Mouse (Mus musculus) heart, embryonic 12.5 days (tissue): Measurements from ENCODE around the gene Zfp398. TPM values are rescaled to one million over a fixed set of nuclear protein-coding genes. Genes with fewer than 3 reads are reported as not detected.

Experiments
- ATAC-seq: fragments of 200-750 bp; cut with Nextera tagmentation; 2 replicates; pipeline ENCODE4 v1.8.0; 2017; ENCODE audit warnings: moderate TSS enrichment, moderate library complexity; ENCODE audit not compliant: insufficient number of reproducible peaks, low FRiP score
- H3K27ac ChIP-seq: fragments of 300-500 bp; sonication (generic); 2 replicates; pipeline ENCODE4 v1.5.1; 2016; ENCODE audit warnings: mild to moderate bottlenecking, moderate library complexity; ENCODE audit not compliant: poor library complexity, severe bottlenecking
- H3K27me3 ChIP-seq: fragments of 300-500 bp; sonication (generic); replicated peaks from 2 replicates; pipeline ENCODE4 v1.6.1; 2016; ENCODE audit warnings: mild to moderate bottlenecking, moderate library complexity
- H3K36me3 ChIP-seq: fragments of 300-500 bp; sonication (generic); 2 replicates; pipeline ENCODE4 v1.6.1; 2016; ENCODE audit warnings: mild to moderate bottlenecking, moderate library complexity
- H3K4me1 ChIP-seq: fragments of 300-500 bp; sonication (generic); replicated peaks from 2 replicates; pipeline ENCODE4 v1.6.1; 2016; ENCODE audit warnings: mild to moderate bottlenecking
- H3K4me2 ChIP-seq: fragments of 300-500 bp; sonication (generic); 2 replicates; pipeline ENCODE4 v1.6.1; 2016; ENCODE audit warnings: mild to moderate bottlenecking, moderate library complexity
- H3K4me3 ChIP-seq: fragments of 300-500 bp; sonication (generic); 2 replicates; pipeline ENCODE4 v1.5.1; 2016; ENCODE audit warnings: mild to moderate bottlenecking
- H3K9ac ChIP-seq: fragments of 300-500 bp; sonication (generic); 2 replicates; pipeline ENCODE4 v1.6.1; 2016; ENCODE audit warnings: mild to moderate bottlenecking, moderate library complexity
- H3K9me3 ChIP-seq: fragments of 300-500 bp; sonication (generic); replicated peaks from 2 replicates; pipeline ENCODE4 v1.6.1; 2016; ENCODE audit warnings: mild to moderate bottlenecking, moderate library complexity
- whole genome bisulfite sequencing: fragments of 180-500 bp; shearing (Covaris S2); methylation state at CpG from one replicate; pipeline ENCODE4 v1.1.7; 2016; 5-methylcytosine and 5-hydroxymethylcytosine counted together
- polyA plus RNA-seq: library from polyadenylated mRNA; unstranded; fragments of >200 nt; fragmentation: Nextera tagmentation; extraction: Ambion mirVana; gene quantifications from 2 replicates; pipeline ENCODE4 v1.2.1, GENCODE M21; 2016

The Zfp398 gene
- polyA plus RNA-seq, 1 experiment from 2014 or later, result 4.7 TPM

DNA sequence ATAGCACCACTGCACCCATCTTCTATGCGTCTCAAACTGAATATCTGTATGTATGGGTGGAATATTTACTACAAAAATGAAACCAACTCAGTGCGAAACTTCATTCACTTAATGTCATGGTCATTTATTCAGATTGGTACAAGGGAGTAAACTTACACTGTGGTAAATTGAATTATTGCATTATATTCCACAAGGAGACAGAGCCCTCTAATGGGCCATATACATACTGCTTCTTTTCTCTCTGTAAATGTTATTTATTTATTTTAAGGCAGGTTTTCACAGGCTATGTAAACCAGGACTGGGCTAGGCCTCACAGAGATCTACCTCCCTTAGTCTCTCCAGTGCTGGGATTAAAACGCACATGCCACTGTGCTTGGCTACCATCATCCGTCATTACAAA, 8.0 kb upstream of the Zfp398 start:
- Histone ChIP-seq H3K27ac (no peak overlapping the region), H3K36me3 (no peaks in the 10 kb centered on the region; the same call in 1 of the 2 replicates), H3K9ac (no peak overlapping the region), H3K9me3 (no peaks in the 10 kb centered on the region), H3K4me1 (peaks cover 4% of the 10 kb centered on the region; the same call in 1 of the 2 replicates), H3K27me3 (no peaks in the 10 kb centered on the region), H3K4me2 (no peak overlapping the region), H3K4me3 (no peak overlapping the region)
- 92% methylated on average over 4 of the region's 4 CpGs for WGBS
- no peak for ATAC-seq

DNA sequence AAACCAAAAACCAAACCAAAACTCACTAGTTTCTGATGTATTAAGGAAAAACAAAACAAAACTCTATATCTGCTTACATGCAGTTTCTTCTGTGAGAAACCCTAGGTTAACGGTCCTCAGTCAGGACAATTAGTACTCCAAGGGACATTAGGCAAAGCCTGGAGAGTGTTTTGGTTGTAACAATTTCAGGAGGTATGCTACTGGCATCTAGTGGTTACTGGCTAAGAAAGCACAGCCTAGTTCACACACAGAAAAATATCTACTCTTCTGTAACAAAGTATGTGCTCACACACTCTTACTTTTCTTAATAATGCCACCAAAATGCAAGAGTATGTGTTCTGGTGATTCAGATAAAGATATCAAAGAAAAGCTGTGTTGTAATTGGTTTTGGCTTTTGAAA, 6.5 kb upstream of the Zfp398 start:
- H3K4me2 ChIP-seq, result no peak overlapping the region

DNA sequence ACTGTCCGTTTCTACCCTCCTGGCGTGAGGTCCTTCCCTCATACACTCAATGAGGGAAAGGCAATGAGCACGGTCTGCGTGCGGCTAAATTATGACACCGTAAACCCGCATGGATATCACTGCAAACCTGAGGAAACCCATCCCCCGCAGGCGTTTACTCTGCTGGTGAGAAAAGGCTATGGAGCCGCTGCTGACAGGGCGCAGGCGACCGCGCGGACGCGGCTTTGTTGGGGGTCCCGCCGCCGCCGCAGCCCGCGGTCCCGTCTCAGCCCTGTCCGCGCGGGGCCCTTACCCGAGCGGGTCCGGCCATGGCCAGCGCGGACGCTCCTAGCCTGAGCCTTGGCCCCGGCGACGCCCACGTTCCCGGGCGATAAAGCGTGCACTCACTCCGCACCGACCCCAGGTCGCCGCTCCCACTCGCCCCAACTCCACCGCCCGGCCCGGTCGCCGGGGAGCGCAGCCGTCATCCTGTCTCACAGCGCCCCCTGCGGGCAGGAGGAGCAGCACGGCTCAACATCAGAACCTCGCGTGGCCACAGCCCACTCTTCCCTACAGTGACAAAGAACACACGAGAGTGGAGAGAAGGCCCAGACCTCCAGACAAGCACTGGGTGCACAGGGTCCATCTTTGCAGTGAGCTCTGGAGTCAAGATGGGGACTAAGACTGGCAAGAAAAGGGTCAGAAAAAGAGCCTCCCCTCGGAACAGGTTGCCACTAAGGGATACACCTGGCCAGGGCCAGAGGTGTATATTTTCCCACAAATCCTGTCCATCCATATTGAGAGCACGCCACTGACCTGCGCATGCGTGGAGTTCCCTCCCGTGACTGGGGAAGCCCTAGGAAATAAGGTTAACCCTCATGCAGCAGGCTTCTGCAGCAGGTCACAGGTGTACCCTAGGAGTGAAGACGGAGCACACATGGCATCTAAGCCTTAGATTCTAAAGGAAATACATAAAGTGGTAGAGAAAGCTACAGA, 5.1 kb upstream of the Zfp398 start, which contains the start of gene Zfp786:
Gene Zfp786 (minus strand): TSS at position 764 of the 975 bp plus-strand sequence.
- Histone ChIP-seq H3K4me3 (peak within 1 kb of the TSS; percentile 77), H3K4me2 (peak within 1 kb of the TSS; percentile 72), H3K27me3 (no peaks in the 10 kb centered on the region), H3K4me1 (peaks cover 4% of the 10 kb centered on the region; the same call in 1 of the 2 replicates), H3K9me3 (no peaks in the 10 kb centered on the region), H3K27ac (no peak within 1 kb of the TSS), H3K36me3 (no peaks in the 10 kb centered on the region), H3K9ac (peak within 1 kb of the TSS; percentile 84)
- WGBS, result 2% methylated on average over 64 of the region's 64 CpGs
- ATAC-seq, result peak; percentile 91

More for the DNA sequence above, 6.5 kb upstream of the Zfp398 start:
- ATAC-seq, result no peak
- H3K27ac ChIP-seq, result no peak overlapping the region
- no peaks in the 10 kb centered on the region; the same call in 1 of the 2 replicates for H3K36me3 ChIP-seq
- peaks cover 4% of the 10 kb centered on the region; the same call in 1 of the 2 replicates for H3K4me1 ChIP-seq
- no peaks in the 10 kb centered on the region for H3K9me3 ChIP-seq
- no peaks in the 10 kb centered on the region for H3K27me3 ChIP-seq
- H3K9ac ChIP-seq, result no peak overlapping the region
- H3K4me3 ChIP-seq, result no peak overlapping the region
- 40% methylated on average over 1 of the region's 1 CpGs for WGBS

- no peak overlapping the region for H3K9ac ChIP-seq
- no peak overlapping the region for H3K4me2 ChIP-seq
- H3K27ac ChIP-seq, result no peak overlapping the region
- no peak overlapping the region for H3K4me3 ChIP-seq
- no peaks in the 10 kb centered on the region for H3K36me3 ChIP-seq
- WGBS, result 75% methylated on average over 1 of the region's 1 CpGs
- H3K9me3 ChIP-seq, result no peaks in the 10 kb centered on the region
- ATAC-seq, result no peak
- no peaks in the 10 kb centered on the region for H3K27me3 ChIP-seq
- peaks cover 11% of the 10 kb centered on the region for H3K4me1 ChIP-seq
Observed at GRCm38 (mm10) chr6:47832220-47832619, 3.2 kb upstream of the Zfp398 start.

DNA sequence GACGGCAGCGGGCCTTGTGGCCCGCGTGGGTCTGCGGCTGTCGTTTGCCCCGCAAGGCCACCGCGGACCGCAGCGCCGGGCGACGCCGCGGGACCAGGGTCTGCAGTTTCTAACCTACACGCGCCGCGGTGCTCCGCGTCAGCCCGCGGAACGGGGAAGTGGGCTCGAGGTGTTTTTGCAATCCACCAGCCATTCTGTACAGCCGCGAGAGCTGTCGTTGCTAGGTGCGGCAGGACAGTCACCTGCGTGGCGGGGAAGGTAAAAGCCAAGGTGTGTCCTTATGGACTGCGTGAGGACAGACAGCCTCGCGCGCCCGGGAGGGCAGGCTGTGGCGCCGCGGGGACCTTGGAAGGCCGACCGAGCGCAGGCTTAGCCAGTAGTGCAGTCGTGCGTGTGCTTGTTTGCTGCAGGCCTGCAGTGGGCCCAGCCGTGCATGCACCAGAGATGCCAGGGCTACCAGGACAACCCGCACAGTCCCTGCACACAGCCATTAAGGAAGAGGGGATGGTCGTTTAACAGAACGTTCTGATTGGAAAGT, 592 bp downstream of the Zfp398 start:
- peaks cover 7% of the 10 kb centered on the region for H3K36me3 ChIP-seq
- H3K27me3 ChIP-seq, result peaks cover 3% of the 10 kb centered on the region; the same call in 1 of the 2 replicates
- ATAC-seq, result peak; percentile 75
- under 1% methylated on average over 49 of the region's 49 CpGs for WGBS
- peak overlapping the region; percentile 90 for H3K4me2 ChIP-seq
- peak overlapping the region; percentile 91 for H3K4me3 ChIP-seq
- peaks cover 13% of the 10 kb centered on the region for H3K4me1 ChIP-seq
- peak overlapping the region; percentile 86 for H3K27ac ChIP-seq
- peak overlapping the region; percentile 92 for H3K9ac ChIP-seq
- H3K9me3 ChIP-seq, result no peaks in the 10 kb centered on the region

DNA sequence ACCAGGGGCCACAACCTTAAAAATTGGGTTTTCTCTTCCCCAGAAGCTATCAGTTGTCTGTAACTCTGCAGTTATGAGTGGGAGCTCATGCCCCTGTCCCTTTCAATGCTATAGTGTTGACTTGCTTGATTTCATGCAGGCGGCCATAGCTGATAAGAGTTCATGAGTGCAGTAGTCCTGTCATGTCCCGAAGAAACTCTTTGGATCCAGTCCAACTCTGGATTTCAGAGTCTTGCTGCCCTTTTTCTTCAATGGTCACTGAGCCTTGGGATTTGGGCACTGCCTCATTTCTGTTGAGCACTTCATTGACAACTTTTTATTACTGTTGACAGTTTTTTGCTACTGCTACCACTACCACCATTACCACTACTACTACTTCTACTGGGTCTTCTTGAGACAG, 2.2 kb downstream of the Zfp398 start:
- Histone ChIP-seq H3K9ac (no peak overlapping the region), H3K4me3 (no peak overlapping the region), H3K27ac (no peak overlapping the region), H3K36me3 (peaks cover 7% of the 10 kb centered on the region), H3K4me2 (no peak overlapping the region), H3K9me3 (no peaks in the 10 kb centered on the region), H3K4me1 (peaks cover 13% of the 10 kb centered on the region), H3K27me3 (peaks cover 3% of the 10 kb centered on the region; the same call in 1 of the 2 replicates)
- ATAC-seq, result no peak
- 16% methylated on average over 2 of the region's 2 CpGs for WGBS

DNA sequence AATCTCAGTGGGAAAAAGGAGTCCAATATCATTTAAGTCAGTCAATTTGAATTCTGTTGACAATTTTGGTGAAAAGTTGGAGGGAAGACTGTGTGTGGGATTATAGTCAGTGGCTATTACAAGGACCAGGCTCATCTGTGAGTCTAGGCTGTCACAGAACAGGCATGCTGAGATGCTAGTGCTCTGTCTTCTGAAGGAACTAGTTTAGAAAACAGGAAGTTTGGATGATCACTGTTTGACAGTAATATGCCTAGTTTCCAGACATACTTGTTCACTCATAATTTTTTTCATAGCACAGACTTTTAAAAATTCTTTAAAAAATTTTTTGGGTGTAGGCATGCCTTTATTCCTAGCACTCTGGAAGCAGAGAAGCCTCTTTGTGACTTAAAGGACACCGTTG, 5.6 kb downstream of the Zfp398 start:
- no peaks in the 10 kb centered on the region for H3K9me3 ChIP-seq
- no peak for ATAC-seq
- no peak overlapping the region for H3K9ac ChIP-seq
- no peak overlapping the region for H3K4me2 ChIP-seq
- WGBS, result 88% methylated on average over 1 of the region's 1 CpGs
- H3K4me3 ChIP-seq, result no peak overlapping the region
- H3K36me3 ChIP-seq, result peaks cover 7% of the 10 kb centered on the region
- H3K27ac ChIP-seq, result no peak overlapping the region
- H3K27me3 ChIP-seq, result peaks cover 3% of the 10 kb centered on the region; the same call in 1 of the 2 replicates
- H3K4me1 ChIP-seq, result peaks cover 13% of the 10 kb centered on the region

DNA sequence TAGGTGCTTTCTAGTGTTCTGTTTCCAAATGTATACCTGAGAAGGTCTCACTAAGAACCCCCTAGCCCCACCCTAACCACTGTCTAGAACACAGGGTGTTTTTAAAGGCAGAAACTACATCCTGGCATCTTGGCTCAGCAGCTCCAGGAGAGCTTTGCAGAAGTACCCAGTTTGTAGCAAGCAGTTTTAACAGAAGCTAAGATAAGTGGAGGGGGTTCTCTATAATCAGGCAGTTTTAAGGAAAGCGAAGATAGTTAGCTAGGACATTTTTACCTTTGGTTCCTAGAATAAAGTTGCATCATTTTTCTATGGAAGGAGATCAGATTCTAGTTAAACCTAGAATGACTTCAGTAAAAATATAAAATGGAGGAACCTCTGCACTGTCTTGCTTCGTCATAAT, 6.4 kb downstream of the Zfp398 start:
- H3K9me3 ChIP-seq, result no peaks in the 10 kb centered on the region
- peaks cover 3% of the 10 kb centered on the region; the same call in 1 of the 2 replicates for H3K27me3 ChIP-seq
- H3K9ac ChIP-seq, result no peak overlapping the region
- H3K27ac ChIP-seq, result no peak overlapping the region
- no peak overlapping the region for H3K4me2 ChIP-seq
- ATAC-seq, result no peak
- H3K4me1 ChIP-seq, result peaks cover 8% of the 10 kb centered on the region
- no peak overlapping the region for H3K4me3 ChIP-seq
- H3K36me3 ChIP-seq, result peaks cover 7% of the 10 kb centered on the region
- WGBS, result 84% methylated on average over 2 of the region's 2 CpGs

DNA sequence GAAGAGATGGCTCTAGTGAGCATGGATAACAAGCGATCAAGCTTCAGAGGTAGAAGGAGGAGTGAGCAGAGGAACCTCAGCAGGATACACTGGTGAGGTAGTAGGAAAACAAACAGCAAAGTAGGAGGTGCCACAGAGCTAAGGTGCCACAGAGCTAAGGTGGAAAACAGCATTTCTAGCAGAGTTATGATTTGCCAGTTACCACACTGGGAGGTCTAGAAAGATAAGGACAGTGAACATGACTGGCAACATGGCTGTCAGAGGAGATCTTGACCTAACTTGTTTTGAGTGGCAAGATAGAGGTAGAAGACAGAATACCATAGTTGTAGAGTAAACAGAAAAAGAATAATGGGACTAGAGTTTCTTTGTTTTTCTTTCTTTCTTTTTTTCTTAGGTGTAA, 6.9 kb downstream of the Zfp398 start:
- H3K4me3 ChIP-seq, result no peak overlapping the region
- 83% methylated on average over 1 of the region's 1 CpGs for WGBS
- no peak overlapping the region for H3K4me2 ChIP-seq
- no peak overlapping the region for H3K9ac ChIP-seq
- no peaks in the 10 kb centered on the region for H3K9me3 ChIP-seq
- ATAC-seq, result no peak
- H3K27me3 ChIP-seq, result peaks cover 3% of the 10 kb centered on the region; the same call in 1 of the 2 replicates
- H3K27ac ChIP-seq, result no peak overlapping the region
- H3K36me3 ChIP-seq, result peaks cover 7% of the 10 kb centered on the region
- H3K4me1 ChIP-seq, result peaks cover 6% of the 10 kb centered on the region

DNA sequence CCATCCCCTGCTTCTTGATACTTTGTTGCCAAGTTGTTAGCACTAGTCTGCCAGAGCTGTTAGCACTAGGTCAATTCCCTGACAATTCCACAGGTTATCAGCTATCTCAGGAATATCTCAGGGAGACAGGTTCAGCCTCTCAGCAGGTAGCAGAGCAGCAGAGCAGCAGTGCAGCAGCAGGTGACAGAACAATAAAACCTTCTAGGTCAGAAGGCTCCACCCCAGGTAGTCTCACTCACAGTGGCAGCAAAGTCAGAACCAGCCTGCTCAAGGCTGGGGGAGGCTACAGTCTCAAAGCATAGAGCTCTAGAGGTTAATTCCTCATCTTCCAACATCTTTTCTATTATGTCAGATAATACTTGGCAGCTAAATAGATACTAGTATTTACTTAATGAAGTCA, 10.3 kb downstream of the Zfp398 start:
- Histone ChIP-seq H3K27ac (no peak overlapping the region), H3K4me2 (no peak overlapping the region), H3K4me1 (no peaks in the 10 kb centered on the region), H3K9me3 (no peaks in the 10 kb centered on the region), H3K27me3 (no peaks in the 10 kb centered on the region), H3K9ac (no peak overlapping the region), H3K36me3 (peaks cover under 1% of the 10 kb centered on the region; the same call in 1 of the 2 replicates), H3K4me3 (no peak overlapping the region)
- ATAC-seq, result no peak

- WGBS, result 92% methylated on average over 6 of the region's 6 CpGs
- no peak for ATAC-seq
- H3K9me3 ChIP-seq, result no peaks in the 10 kb centered on the region
- no peak overlapping the region for H3K27ac ChIP-seq
- H3K36me3 ChIP-seq, result peaks cover 17% of the 10 kb centered on the region
- H3K9ac ChIP-seq, result no peak overlapping the region
- no peak overlapping the region for H3K4me2 ChIP-seq
- H3K4me1 ChIP-seq, result no peaks in the 10 kb centered on the region
- H3K4me3 ChIP-seq, result no peak overlapping the region
- H3K27me3 ChIP-seq, result no peaks in the 10 kb centered on the region
Observed at GRCm38 (mm10) chr6:47857241-47857640, 21.8 kb downstream of the Zfp398 start.
